Mouse (Mus musculus): ENCODE measurements around the gene Pex13.
"Not testable (repeated sequence)": the region's sequence is repeated elsewhere in the genome, so short reads cannot be mapped to it uniquely, and the experiment has no call there.

Gene Pex13

GRCm38 (mm10) chr11:23647835-23648234 lies 17.9 kb downstream of the Pex13 start:
- ATAC-seq (ENCODE audit: insufficient number of reproducible peaks, low FRiP score, low TSS enrichment) = no peak

- no peak for ATAC-seq (ENCODE audit: insufficient number of reproducible peaks, low FRiP score, low TSS enrichment)
Measured at GRCm38 (mm10) chr11:23647431-23647830, 18.3 kb downstream of the Pex13 start.

DNA sequence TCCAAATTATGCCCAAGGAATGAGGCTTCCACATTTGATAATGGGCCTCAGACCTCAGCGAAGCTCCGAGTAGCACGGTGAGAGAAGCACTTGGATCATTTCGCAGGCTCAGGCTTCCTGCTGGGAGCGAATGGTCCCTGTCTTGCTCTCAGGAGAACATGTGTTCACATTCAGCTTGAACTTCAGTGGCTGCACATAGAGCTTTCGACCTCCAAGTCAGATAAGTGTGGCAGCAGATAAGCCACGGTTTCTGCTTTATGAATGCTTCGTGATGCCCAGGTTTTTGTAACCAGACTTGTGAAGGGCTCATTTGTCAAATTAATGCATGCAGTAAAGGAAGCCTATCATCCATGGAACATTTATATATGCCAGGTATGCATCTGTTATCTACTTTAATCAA lies 31.2 kb downstream of the Pex13 start:
- no peak for ATAC-seq (ENCODE audit: insufficient number of reproducible peaks, low FRiP score, low TSS enrichment)

- peak; percentile 1; the same call in 1 of the 2 replicates for ATAC-seq (ENCODE audit: insufficient number of reproducible peaks, low FRiP score, low TSS enrichment)
Measured at GRCm38 (mm10) chr11:23633879-23634215, 31.9 kb downstream of the Pex13 start.

DNA sequence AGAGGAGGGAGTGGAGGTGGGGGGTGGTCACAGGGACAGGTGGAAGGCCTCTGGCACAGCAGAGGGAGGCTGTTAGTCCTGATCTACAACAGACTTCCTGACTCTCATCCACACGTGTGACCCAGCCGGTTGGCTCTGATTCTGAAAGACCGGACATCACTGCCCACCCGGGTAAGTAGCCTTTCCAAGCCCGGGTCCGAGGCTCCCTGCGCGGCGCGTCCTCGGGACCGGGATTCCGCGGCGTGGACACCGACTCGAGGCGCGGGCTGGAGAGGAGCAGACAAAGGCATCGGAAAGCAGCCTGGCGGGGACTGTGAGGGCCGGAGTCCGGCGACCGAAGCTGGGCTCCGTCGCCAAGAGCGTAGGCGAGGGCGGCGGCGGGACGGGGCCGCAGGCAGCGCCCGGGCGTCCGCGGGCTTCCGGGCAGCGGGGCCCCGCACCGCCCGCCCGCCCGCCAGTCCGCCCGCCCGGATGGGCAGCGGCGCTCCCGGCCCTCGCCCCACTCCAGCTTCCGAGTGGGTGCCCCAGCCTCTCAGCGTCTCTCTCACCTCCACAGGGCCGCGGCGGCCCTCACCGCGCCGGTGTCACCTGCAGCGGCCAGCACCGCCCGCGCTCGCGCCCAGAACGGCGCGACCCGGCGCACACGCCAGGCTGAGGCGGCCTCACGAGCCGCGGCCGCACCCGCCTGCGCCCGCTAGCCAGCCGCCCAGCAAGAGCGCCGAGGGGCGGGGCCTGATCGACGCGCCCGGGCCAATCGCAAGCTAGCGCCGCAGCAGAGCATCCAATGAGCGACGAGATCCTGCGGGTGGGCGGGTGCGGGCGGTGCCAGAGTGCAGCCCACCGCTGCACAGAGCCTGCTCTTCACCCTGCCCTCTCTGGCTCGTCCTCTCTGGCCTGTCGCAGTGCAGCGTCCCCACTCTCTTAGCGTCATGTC lies 32.5 kb downstream of the Pex13 start, which contains the start of gene 0610010F05Rik:
Gene 0610010F05Rik, minus strand, starts transcription at position 695 of the 934 bp plus-strand sequence.
- peak; percentile 100 for ATAC-seq (ENCODE audit: insufficient number of reproducible peaks, low FRiP score, low TSS enrichment)

DNA sequence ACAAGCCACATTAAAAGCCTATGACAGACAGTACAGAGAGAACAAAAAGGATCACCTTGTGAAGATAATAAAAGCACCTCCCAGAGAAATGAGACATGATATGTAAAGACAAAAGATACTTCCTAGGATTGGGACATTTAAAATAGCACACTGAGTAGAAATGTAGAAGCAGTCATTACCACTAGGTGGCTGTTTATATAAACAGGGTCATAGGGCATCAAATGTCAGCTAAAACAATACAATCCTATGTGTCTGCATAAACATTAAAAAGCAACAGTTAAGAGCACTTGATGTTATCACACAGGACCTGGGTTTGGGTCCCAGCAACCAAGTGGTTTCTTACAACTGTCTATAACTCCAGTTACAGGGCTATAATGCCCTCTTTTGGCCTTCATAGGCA lies 35.1 kb downstream of the Pex13 start:
- ATAC-seq (ENCODE audit: insufficient number of reproducible peaks, low FRiP score, low TSS enrichment) = no peak

GRCm38 (mm10) chr11:23618995-23619394 lies 46.8 kb downstream of the Pex13 start:
- no peak for ATAC-seq (ENCODE audit: insufficient number of reproducible peaks, low FRiP score, low TSS enrichment)

DNA sequence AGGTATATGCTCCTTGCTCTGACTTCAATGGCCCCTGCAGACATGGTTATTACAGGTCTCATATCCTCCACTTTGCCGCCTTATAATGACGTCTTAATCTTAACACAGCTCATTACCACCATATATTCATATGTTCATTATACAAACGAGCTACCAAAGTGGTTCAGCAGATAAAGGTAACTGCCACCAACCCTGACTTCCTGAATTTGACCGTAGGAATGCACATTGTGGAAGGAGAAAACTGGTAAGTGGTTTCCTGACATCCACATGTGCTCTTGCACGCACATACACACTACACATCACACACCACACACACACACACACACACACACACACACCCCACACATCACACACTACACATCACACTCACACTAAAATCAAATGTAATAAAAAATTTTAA lies 51.2 kb downstream of the Pex13 start:
- ATAC-seq (ENCODE audit: insufficient number of reproducible peaks, low FRiP score, low TSS enrichment) = no peak

DNA sequence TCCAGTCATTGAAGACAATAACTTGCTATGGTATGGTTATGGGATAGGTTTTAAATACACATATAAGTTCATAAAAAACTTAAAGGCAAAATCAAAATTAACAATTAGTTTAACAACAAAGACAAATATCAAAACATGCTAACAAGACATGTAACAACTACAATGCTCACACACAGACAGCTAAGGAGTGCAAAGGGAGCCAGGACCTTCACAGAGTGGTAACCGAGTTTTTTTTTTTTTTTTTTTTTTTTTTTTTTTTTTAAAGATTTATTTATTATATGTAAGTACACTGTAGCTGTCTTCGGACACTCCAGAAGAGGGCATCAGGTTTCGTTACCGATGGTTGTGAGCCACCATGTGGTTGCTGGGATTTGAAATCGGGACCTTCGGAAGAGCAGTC lies 58.5 kb downstream of the Pex13 start:
- ATAC-seq (ENCODE audit: insufficient number of reproducible peaks, low FRiP score, low TSS enrichment) = not testable (repeated sequence)

Data from cerebellum, adult (tissue).